Mouse (Mus musculus) brain, embryonic 14.5 days (tissue): ENCODE data around the gene Zfp951. TPM values are rescaled to one million over a fixed set of nuclear protein-coding genes. Genes with fewer than 3 reads are reported as not detected.
"Not testable (repeated sequence)": the region's sequence is repeated elsewhere in the genome, so short reads cannot be mapped to it uniquely, and the experiment has no call there.

Experiments used
- DNase-seq: peaks from one replicate; pipeline ENCODE4 v3.0.0-alpha.2; 2011; ENCODE audit warnings: low read depth
- CTCF ChIP-seq: fragments of 200-500 bp; IDR thresholded peaks from 2 replicates; pipeline ENCODE4 v1.5.1; 2012; ENCODE audit warnings: inconsistent platforms, mild to moderate bottlenecking, moderate library complexity, borderline replicate concordance; ENCODE audit not compliant: insufficient read depth, insufficient read length; ENCODE audit errors: extremely low read depth
- POLR2A ChIP-seq: fragments of 200-500 bp; IDR thresholded peaks from 2 replicates; pipeline ENCODE4 v1.6.1; 2012; ENCODE audit warnings: mild to moderate bottlenecking, inconsistent platforms, borderline replicate concordance; ENCODE audit not compliant: poor library complexity, insufficient read depth, insufficient read length, severe bottlenecking; ENCODE audit errors: extremely low read depth
- polyA plus RNA-seq: library from polyadenylated mRNA; depleted of rRNA; stranded (reverse); fragments of >200 nt; gene quantifications from 2 replicates; pipeline ENCODE4 v1.2.3, GENCODE M21; 2012; rRNA removed

The Zfp951 gene
- polyA plus RNA-seq = 2.1 and 3.1 TPM in 2 replicates

DNA sequence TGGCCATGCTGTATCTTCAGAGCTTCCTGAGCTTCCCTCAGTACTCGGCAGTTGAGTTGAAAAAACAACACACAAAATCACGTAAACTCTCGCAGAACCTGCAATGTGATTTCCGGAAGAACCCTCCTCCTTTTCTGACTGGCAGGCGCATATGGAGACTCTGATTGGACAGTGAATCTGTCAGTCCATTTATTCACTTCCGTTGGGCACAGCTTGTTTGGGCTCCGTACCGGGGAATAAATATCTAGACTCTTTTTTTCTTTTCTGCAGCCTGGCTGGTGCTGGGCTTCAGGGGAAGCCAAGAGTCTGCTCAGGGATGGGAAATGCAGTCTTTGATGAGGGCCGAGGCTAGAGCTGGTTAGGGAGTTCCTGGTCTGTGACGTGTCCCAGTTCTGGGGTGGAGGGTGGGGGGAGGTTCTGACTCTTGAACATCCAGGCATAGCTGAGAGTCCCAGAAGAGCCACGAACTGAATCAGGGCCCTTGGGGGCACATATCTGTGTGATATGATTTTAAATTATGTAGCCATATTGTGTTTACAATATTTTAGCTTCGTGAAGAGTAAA is at the start of gene Zfp951:
TSS of gene Zfp951 (minus strand) at position 109 of the 564 bp plus-strand sequence.
- peak; percentile 76 for DNase-seq

- DNase-seq = not testable (repeated sequence)
Measured at GRCm38 (mm10) chr5:104906556-104906955, 46.7 kb upstream of the Zfp951 start.

DNA sequence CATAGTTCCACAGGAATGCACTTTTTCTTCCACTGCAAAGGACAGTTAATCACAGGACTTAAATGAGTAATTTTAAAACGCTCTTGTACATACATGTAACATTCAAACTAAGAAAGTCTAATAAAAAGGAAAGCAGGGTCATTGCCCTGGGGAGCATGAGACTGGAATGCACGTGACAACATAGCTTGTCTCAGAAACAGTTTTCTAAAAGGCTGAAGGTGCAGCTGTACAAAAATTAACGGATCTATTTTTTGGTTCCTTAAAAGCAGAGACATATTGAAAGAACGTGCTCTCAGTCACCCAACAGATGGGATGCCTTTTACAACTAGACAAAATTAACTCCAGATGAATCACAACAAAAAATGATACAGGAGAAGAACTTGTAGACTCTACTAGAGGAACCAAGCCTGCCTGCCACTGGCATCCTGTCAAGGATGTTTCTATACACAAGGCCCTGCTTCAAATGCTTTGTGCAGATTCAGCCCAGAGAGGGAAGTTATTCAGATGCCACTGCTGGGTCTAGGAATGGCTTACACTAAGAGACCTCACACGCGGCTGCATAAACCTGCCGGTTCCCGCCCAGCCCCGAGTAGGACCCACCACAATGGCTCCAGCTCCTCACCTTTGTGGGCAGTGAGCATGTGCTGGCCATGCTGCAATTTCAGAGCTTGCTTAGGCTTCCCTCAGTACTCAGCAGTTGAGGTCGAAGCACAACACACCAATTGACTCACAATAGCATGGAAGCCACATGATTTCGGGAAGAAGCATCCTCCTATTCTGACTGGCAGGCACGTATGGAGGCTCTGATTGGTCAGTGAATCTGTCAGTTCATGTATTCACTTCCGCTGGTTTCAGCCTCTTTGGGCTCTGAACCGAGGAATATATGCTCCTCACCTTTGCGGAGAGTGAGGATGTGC is 567 bp downstream of the Zfp951 start:
- DNase-seq = peak; percentile 41

DNA sequence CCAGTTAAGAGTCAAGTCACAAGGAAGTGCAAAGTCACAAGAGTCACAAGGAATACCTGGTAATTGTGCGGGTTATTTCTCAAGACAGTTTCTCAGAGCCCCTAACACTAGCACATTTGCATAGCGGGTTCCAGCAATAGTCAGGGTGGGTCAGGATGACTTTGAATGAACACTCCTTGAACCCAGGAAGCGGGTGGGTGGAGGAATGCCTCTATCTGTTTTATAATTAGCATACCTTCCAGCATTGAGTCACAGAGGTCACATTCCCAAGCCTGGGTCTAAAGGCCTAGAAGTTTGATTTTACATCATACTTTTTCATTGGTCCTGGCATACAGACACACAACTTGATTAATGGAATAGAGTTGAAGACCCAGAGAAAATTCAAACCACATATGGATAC is 5.3 kb downstream of the Zfp951 start:
- DNase-seq = not testable (repeated sequence)

DNA sequence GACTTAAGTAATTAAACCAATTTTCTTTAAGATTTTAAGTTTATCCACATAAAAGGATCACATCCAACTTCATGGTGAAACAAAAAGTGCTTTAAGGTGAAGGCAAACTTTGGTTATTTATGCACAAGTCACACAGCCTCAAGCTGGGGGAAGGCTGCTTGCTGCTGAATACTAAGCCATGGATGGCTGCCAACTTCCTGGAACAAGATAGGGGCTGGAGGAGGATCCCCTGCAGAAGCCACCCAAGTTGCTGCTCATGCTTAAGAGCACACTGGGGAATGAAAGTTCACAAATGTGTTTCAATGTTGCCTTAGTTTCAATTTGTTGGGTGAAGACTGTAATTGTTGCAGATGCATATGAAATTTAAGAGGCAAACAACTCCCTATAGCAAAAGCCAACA is 26.5 kb downstream of the Zfp951 start:
- TF ChIP-seq CTCF (no peak), POLR2A (no peak)
- DNase-seq = peak; percentile 0

- no peak for TF ChIP-seq POLR2A
- TF ChIP-seq CTCF = no peak
- no peak for DNase-seq
Measured at GRCm38 (mm10) chr5:104829611-104830010, 30.3 kb downstream of the Zfp951 start.

- not testable (repeated sequence) for DNase-seq
Measured at GRCm38 (mm10) chr5:104770138-104770537, 89.7 kb downstream of the Zfp951 start.

Other genes with a start within 250 kb of the Zfp951 start
- 0.27 and 0.35 TPM in 2 replicates for gene Abcg3, start 122.6 kb upstream of the Zfp951 start, polyA plus RNA-seq